Mouse (Mus musculus) forebrain, embryonic 14.5 days (tissue): ENCODE data around the gene Vmn1r16. TPM values are rescaled to one million over a fixed set of nuclear protein-coding genes. Genes with fewer than 3 reads are reported as not detected.
"Not testable (repeated sequence)": the region's sequence is repeated elsewhere in the genome, so short reads cannot be mapped to it uniquely, and the experiment has no call there.

Experiments used
- ATAC-seq: fragments of 200-750 bp; cut with Nextera tagmentation; 2 replicates; pipeline ENCODE4 v1.8.0; 2017; ENCODE audit warnings: mild to moderate bottlenecking, moderate library complexity
- DNase-seq: peaks from one replicate; pipeline ENCODE4 v3.0.0-alpha.2; 2015; ENCODE audit warnings: low spot score
- H3K27ac ChIP-seq: fragments of 300-500 bp; sonication (generic); 2 replicates; pipeline ENCODE4 v1.5.1; 2014; ENCODE audit warnings: low read depth, mild to moderate bottlenecking, control low read depth, low read length, moderate library complexity
- H3K27me3 ChIP-seq: fragments of 300-500 bp; sonication (generic); replicated peaks from 2 replicates; pipeline ENCODE4 v1.6.1; 2014; ENCODE audit warnings: low read length, control low read depth, mixed read lengths; ENCODE audit not compliant: control insufficient read depth, insufficient read depth
- H3K36me3 ChIP-seq: fragments of 300-500 bp; sonication (generic); 2 replicates; pipeline ENCODE4 v1.6.1; 2014; ENCODE audit warnings: low read length, control low read depth; ENCODE audit not compliant: control insufficient read depth, insufficient read depth
- H3K4me1 ChIP-seq: fragments of 300-500 bp; sonication (generic); 2 replicates; pipeline ENCODE4 v1.6.1; 2014; ENCODE audit warnings: antibody characterized with exemption, low read length, control low read depth; ENCODE audit not compliant: control insufficient read depth, insufficient read depth
- H3K4me2 ChIP-seq: fragments of 300-500 bp; sonication (generic); 2 replicates; pipeline ENCODE4 v1.6.1; 2014; ENCODE audit warnings: mild to moderate bottlenecking, control low read depth, low read length
- H3K4me3 ChIP-seq: fragments of 300-500 bp; sonication (generic); 2 replicates; pipeline ENCODE4 v1.5.1; 2014; ENCODE audit warnings: low read depth, low read length, control low read depth
- H3K9ac ChIP-seq: fragments of 300-500 bp; sonication (generic); 2 replicates; pipeline ENCODE4 v1.6.1; 2014; ENCODE audit warnings: mild to moderate bottlenecking, low read length, control low read depth, moderate library complexity
- H3K9me3 ChIP-seq: fragments of 300-500 bp; sonication (generic); replicated peaks from 2 replicates; pipeline ENCODE4 v1.6.1; 2016; ENCODE audit warnings: low read length, control low read depth, mixed read lengths; ENCODE audit not compliant: control insufficient read depth
- WGBS: fragments of 180-500 bp; shearing (Covaris S2); extraction: QIAGEN DNeasy Blood & Tissue Kit; methylation state at CpG from one replicate; pipeline ENCODE4 v1.1.7; 2014; 5-methylcytosine and 5-hydroxymethylcytosine counted together
- polyA plus RNA-seq: library from polyadenylated mRNA; unstranded; fragments of >200 nt; fragmentation: Nextera tagmentation; extraction: Ambion mirVana; gene quantifications from 2 replicates; pipeline ENCODE4 v1.2.1, GENCODE M21; 2014

Gene Vmn1r16
- not detected in 2 replicates for polyA plus RNA-seq

- no peaks in the 10 kb centered on the region for H3K4me1 ChIP-seq
- no peak for ATAC-seq
- H3K4me3 ChIP-seq: no peak within 1 kb of the TSS
- H3K36me3 ChIP-seq: no peaks in the 10 kb centered on the region
- H3K27ac ChIP-seq: no peak within 1 kb of the TSS
- H3K9me3 ChIP-seq: no peaks in the 10 kb centered on the region; the same call in 1 of the 2 replicates
- no peak for DNase-seq
- no peaks in the 10 kb centered on the region for H3K27me3 ChIP-seq
- 82% methylated on average over 3 of the region's 3 CpGs for WGBS
- no peak within 1 kb of the TSS for H3K9ac ChIP-seq
- H3K4me2 ChIP-seq: no peak within 1 kb of the TSS
Observed at GRCm38 (mm10) chr6:57329394-57329793, at the start of gene Vmn1r16. TSS of gene Vmn1r16 (minus strand) at chr6:57329494.

- no peaks in the 10 kb centered on the region for H3K36me3 ChIP-seq
- 91% methylated on average over 1 of the region's 1 CpGs for WGBS
Observed at GRCm38 (mm10) chr6:57367496-57367895, 38.2 kb upstream of the Vmn1r16 start.

GRCm38 (mm10) chr6:57365866-57366265 lies 36.6 kb upstream of the Vmn1r16 start:
- ATAC-seq, H3K4me2 ChIP-seq, H3K9me3 ChIP-seq, H3K36me3 ChIP-seq, H3K4me3 ChIP-seq, H3K27me3 ChIP-seq, H3K4me1 ChIP-seq, DNase-seq, H3K9ac ChIP-seq, H3K27ac ChIP-seq: not testable (repeated sequence)
- 94% methylated on average over 1 of the region's 1 CpGs for WGBS

More at GRCm38 (mm10) chr6:57367496-57367895, 38.2 kb upstream of the Vmn1r16 start:
- Histone ChIP-seq H3K4me3 (no peak overlapping the region), H3K27me3 (no peaks in the 10 kb centered on the region), H3K27ac (no peak overlapping the region), H3K4me2 (no peak overlapping the region), H3K9me3 (no peaks in the 10 kb centered on the region), H3K4me1 (no peaks in the 10 kb centered on the region), H3K9ac (no peak overlapping the region)
- DNase-seq (no peak), ATAC-seq (no peak)

GRCm38 (mm10) chr6:57363627-57364026 lies 34.3 kb upstream of the Vmn1r16 start, which contains the start of gene Vmn1r17:
TSS of gene Vmn1r17 (minus strand) at chr6:57363727.
- 90% methylated on average over 1 of the region's 1 CpGs for WGBS
- Histone ChIP-seq H3K36me3 (no peaks in the 10 kb centered on the region), H3K9ac (no peak within 1 kb of the TSS), H3K27ac (no peak within 1 kb of the TSS), H3K4me2 (no peak within 1 kb of the TSS), H3K27me3 (no peaks in the 10 kb centered on the region), H3K4me3 (no peak within 1 kb of the TSS), H3K9me3 (no peaks in the 10 kb centered on the region), H3K4me1 (no peaks in the 10 kb centered on the region)
- no peak for DNase-seq
- no peak for ATAC-seq

GRCm38 (mm10) chr6:57356864-57357263 lies 27.6 kb upstream of the Vmn1r16 start:
- ATAC-seq: no peak
- Histone ChIP-seq H3K9ac (no peak overlapping the region), H3K4me2 (no peak overlapping the region), H3K27ac (no peak overlapping the region), H3K9me3 (no peaks in the 10 kb centered on the region), H3K27me3 (no peaks in the 10 kb centered on the region), H3K36me3 (no peaks in the 10 kb centered on the region), H3K4me3 (no peak overlapping the region), H3K4me1 (no peaks in the 10 kb centered on the region)
- WGBS: 73% methylated on average over 2 of the region's 2 CpGs
- peak; percentile 4 for DNase-seq

- Histone ChIP-seq H3K36me3 (no peaks in the 10 kb centered on the region), H3K4me3 (no peak overlapping the region), H3K27me3 (no peaks in the 10 kb centered on the region), H3K27ac (no peak overlapping the region), H3K4me1 (no peaks in the 10 kb centered on the region), H3K9me3 (no peaks in the 10 kb centered on the region), H3K4me2 (no peak overlapping the region), H3K9ac (no peak overlapping the region)
- ATAC-seq (no peak), DNase-seq (no peak)
Observed at GRCm38 (mm10) chr6:57326176-57326575, 3.1 kb downstream of the Vmn1r16 start.

- Histone ChIP-seq H3K36me3 (no peaks in the 10 kb centered on the region), H3K4me3 (no peak overlapping the region), H3K27ac (no peak overlapping the region), H3K4me1 (no peaks in the 10 kb centered on the region), H3K9me3 (no peaks in the 10 kb centered on the region), H3K9ac (no peak overlapping the region), H3K27me3 (no peaks in the 10 kb centered on the region), H3K4me2 (no peak overlapping the region)
- DNase-seq (no peak), ATAC-seq (no peak)
Observed at GRCm38 (mm10) chr6:57278952-57279351, 50.3 kb downstream of the Vmn1r16 start.

- Histone ChIP-seq H3K4me1 (no peaks in the 10 kb centered on the region), H3K27ac (no peak overlapping the region), H3K4me2 (no peak overlapping the region), H3K9me3 (no peaks in the 10 kb centered on the region), H3K36me3 (no peaks in the 10 kb centered on the region), H3K9ac (no peak overlapping the region), H3K27me3 (no peaks in the 10 kb centered on the region), H3K4me3 (no peak overlapping the region)
- DNase-seq (no peak), ATAC-seq (no peak)
Observed at GRCm38 (mm10) chr6:57272517-57272916, 56.8 kb downstream of the Vmn1r16 start.

GRCm38 (mm10) chr6:57271881-57272280 lies 57.4 kb downstream of the Vmn1r16 start:
- WGBS: 82% methylated on average over 3 of the region's 3 CpGs
- Histone ChIP-seq H3K4me1 (no peaks in the 10 kb centered on the region), H3K27ac (no peak overlapping the region), H3K4me3 (no peak overlapping the region), H3K27me3 (no peaks in the 10 kb centered on the region), H3K4me2 (no peak overlapping the region), H3K9me3 (no peaks in the 10 kb centered on the region), H3K36me3 (no peaks in the 10 kb centered on the region), H3K9ac (no peak overlapping the region)
- no peak for ATAC-seq
- DNase-seq: no peak
